Mouse (Mus musculus) kidney, adult 2 months (tissue): ENCODE data around the gene Gria2. TPM values are rescaled to one million over a fixed set of nuclear protein-coding genes. Genes with fewer than 3 reads are reported as not detected.

Experiments
- DNase-seq: peaks from one replicate; pipeline ENCODE4 v3.0.0; 2021
- H3K27ac ChIP-seq: fragments of 200-500 bp; 2 replicates; pipeline ENCODE4 v1.5.1; 2012; ENCODE audit warnings: low read depth, low read length, control low read depth, inconsistent platforms; ENCODE audit not compliant: insufficient read depth
- H3K27me3 ChIP-seq: fragments of 200-500 bp; replicated peaks from 2 replicates; pipeline ENCODE4 v1.6.1; 2012; ENCODE audit warnings: mild to moderate bottlenecking, moderate library complexity, low read length, inconsistent platforms; ENCODE audit not compliant: control insufficient read depth, insufficient read depth
- H3K36me3 ChIP-seq: fragments of 200-500 bp; 2 replicates; pipeline ENCODE4 v1.6.1; 2012; ENCODE audit warnings: mild to moderate bottlenecking, moderate library complexity, low read length, inconsistent platforms; ENCODE audit not compliant: control insufficient read depth, insufficient read depth
- H3K4me1 ChIP-seq: fragments of 200-500 bp; 2 replicates; pipeline ENCODE4 v1.6.1; 2011; ENCODE audit warnings: low read length; ENCODE audit not compliant: control insufficient read depth, insufficient read depth
- H3K4me3 ChIP-seq: fragments of 200-500 bp; 2 replicates; pipeline ENCODE4 v1.5.1; 2011; ENCODE audit warnings: mild to moderate bottlenecking, low read depth, low read length, control low read depth; ENCODE audit not compliant: insufficient read depth
- CTCF ChIP-seq: fragments of 200-500 bp; conservative IDR thresholded peaks from 2 replicates; pipeline ENCODE4 v1.5.1; 2011; ENCODE audit warnings: low read depth, mild to moderate bottlenecking, control low read depth, low read length, moderate library complexity, mixed read lengths; ENCODE audit not compliant: insufficient read depth, insufficient read length
- POLR2A ChIP-seq: fragments of 200-500 bp; IDR thresholded peaks from one replicate; pipeline ENCODE4 v1.6.1; 2011; ENCODE audit warnings: low read depth, low read length, control low read depth
- WGBS: fragments of 180-500 bp; shearing (Covaris S2); methylation state at CpG from one replicate; pipeline ENCODE4 v1.1.7; 2018; 5-methylcytosine and 5-hydroxymethylcytosine counted together
- polyA plus RNA-seq: library from polyadenylated mRNA; depleted of rRNA; stranded (reverse); fragments of >200 nt; gene quantifications from 2 replicates; pipeline ENCODE4 v1.2.3, GENCODE M21; 2012

Gene Gria2
- polyA plus RNA-seq, 1 experiment: 0.06 TPM

- H3K36me3 ChIP-seq: no peaks in the 10 kb centered on the region
- 2% methylated on average over 29 of the region's 29 CpGs for WGBS
- H3K27me3 ChIP-seq: 0 out of 2 replicates have a peak, but pooled peaks cover 2% of the 10 kb centered on the region
- TF ChIP-seq POLR2A (no peak), CTCF (no peak)
- no peaks in the 10 kb centered on the region for H3K4me1 ChIP-seq
- DNase-seq: no peak
- H3K4me3 ChIP-seq: no peak overlapping the region
- no peak overlapping the region for H3K27ac ChIP-seq
Observed at GRCm38 (mm10) chr3:80800299-80800994, 2.2 kb downstream of the Gria2 start.

GRCm38 (mm10) chr3:80797935-80798334, 4.7 kb downstream of the Gria2 start:
- H3K4me3 ChIP-seq: no peak overlapping the region
- no peaks in the 10 kb centered on the region for H3K4me1 ChIP-seq
- TF ChIP-seq CTCF (no peak), POLR2A (no peak)
- WGBS: 81% methylated on average over 1 of the region's 1 CpGs
- no peaks in the 10 kb centered on the region for H3K36me3 ChIP-seq
- H3K27me3 ChIP-seq: 0 out of 2 replicates have a peak, but pooled peaks cover 2% of the 10 kb centered on the region
- no peak overlapping the region for H3K27ac ChIP-seq
- no peak for DNase-seq

GRCm38 (mm10) chr3:80796764-80797163, 5.9 kb downstream of the Gria2 start:
- no peaks in the 10 kb centered on the region for H3K4me1 ChIP-seq
- no peaks in the 10 kb centered on the region for H3K36me3 ChIP-seq
- H3K27ac ChIP-seq: no peak overlapping the region
- no peak for DNase-seq
- no peak overlapping the region for H3K4me3 ChIP-seq
- H3K27me3 ChIP-seq: no peaks in the 10 kb centered on the region
- TF ChIP-seq POLR2A (no peak), CTCF (no peak)

GRCm38 (mm10) chr3:80795284-80795683, 7.4 kb downstream of the Gria2 start:
- Histone ChIP-seq H3K4me1 (no peaks in the 10 kb centered on the region), H3K4me3 (no peak overlapping the region), H3K27me3 (no peaks in the 10 kb centered on the region), H3K27ac (no peak overlapping the region), H3K36me3 (no peaks in the 10 kb centered on the region)
- no peak for TF ChIP-seq POLR2A
- no peak for TF ChIP-seq CTCF
- DNase-seq: no peak
- 74% methylated on average over 2 of the region's 2 CpGs for WGBS

GRCm38 (mm10) chr3:80787116-80787744, 15.4 kb downstream of the Gria2 start:
- TF ChIP-seq POLR2A: no peak
- no peak for TF ChIP-seq CTCF
- H3K27me3 ChIP-seq: no peaks in the 10 kb centered on the region
- H3K36me3 ChIP-seq: no peaks in the 10 kb centered on the region
- no peak for DNase-seq
- H3K27ac ChIP-seq: no peak overlapping the region
- H3K4me3 ChIP-seq: no peak overlapping the region
- WGBS: 75% methylated on average over 3 of the region's 3 CpGs
- H3K4me1 ChIP-seq: no peaks in the 10 kb centered on the region

GRCm38 (mm10) chr3:80781144-80781530, 21.5 kb downstream of the Gria2 start:
- no peak for DNase-seq
- H3K27me3 ChIP-seq: no peaks in the 10 kb centered on the region
- H3K4me1 ChIP-seq: no peaks in the 10 kb centered on the region
- no peak overlapping the region for H3K27ac ChIP-seq
- H3K36me3 ChIP-seq: no peaks in the 10 kb centered on the region
- H3K4me3 ChIP-seq: no peak overlapping the region
- TF ChIP-seq POLR2A (no peak), CTCF (no peak)

GRCm38 (mm10) chr3:80780383-80781143, 22.1 kb downstream of the Gria2 start:
- no peaks in the 10 kb centered on the region for H3K4me1 ChIP-seq
- 66% methylated on average over 4 of the region's 4 CpGs for whole genome bisulfite sequencing
- no peaks in the 10 kb centered on the region for H3K36me3 ChIP-seq
- no peak for DNase-seq
- TF ChIP-seq POLR2A (no peak), CTCF (no peak)
- no peak overlapping the region for H3K4me3 ChIP-seq
- no peak overlapping the region for H3K27ac ChIP-seq
- H3K27me3 ChIP-seq: no peaks in the 10 kb centered on the region
